Mouse (Mus musculus): ENCODE results near the gene Nek4. TPM values are rescaled to one million over a fixed set of nuclear protein-coding genes. Genes with fewer than 3 reads are reported as not detected.

Gene Nek4
- polyA plus RNA-seq, 1 experiment, result 6.1 TPM

DNA sequence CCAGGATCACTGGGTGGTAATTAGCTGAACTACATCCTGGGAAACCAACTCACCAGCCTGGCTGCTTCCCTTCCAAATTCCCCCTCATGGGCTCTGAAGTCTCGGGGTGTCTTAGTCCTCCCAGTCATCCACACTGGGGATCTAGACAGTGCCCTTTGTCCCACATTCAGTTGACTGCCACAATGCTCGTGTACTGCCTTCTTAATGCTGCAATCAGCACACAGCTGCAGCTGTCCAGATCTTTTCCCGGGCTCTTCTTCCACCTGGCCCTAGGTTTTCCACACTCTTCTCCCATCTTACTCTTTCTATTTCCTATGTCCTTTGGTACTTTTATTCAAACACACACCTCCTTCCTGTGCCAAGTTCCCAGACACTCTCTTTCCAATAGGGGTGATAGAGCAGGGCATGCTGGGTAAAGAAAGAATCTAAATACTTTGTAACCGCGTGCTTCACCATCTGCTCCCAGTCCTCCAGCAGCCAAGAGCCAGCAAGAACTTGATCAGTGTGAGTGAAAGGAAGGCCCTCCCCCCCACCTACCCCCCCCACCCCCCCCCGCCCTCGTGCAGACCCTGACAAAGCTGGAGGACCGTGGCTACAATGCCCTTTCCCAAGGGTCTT, 29.0 kb upstream of the Nek4 start:
- Histone ChIP-seq H3K4me1 (ENCODE audit: control insufficient read depth, insufficient read depth, low read length) (no peaks in the 10 kb centered on the region), H3K4me3 (ENCODE audit: insufficient read depth, low read length) (no peak overlapping the region), H3K27ac (ENCODE audit: insufficient read depth, low read depth, low read length) (no peak overlapping the region)
- TF ChIP-seq POLR2A (IDR thresholded peaks at IDR 0.05; ENCODE audit: borderline replicate concordance, low read depth, low read length), result no peak
- no peak for TF ChIP-seq CTCF (IDR thresholded peaks at IDR 0.05; ENCODE audit: low read depth, low read length)

DNA sequence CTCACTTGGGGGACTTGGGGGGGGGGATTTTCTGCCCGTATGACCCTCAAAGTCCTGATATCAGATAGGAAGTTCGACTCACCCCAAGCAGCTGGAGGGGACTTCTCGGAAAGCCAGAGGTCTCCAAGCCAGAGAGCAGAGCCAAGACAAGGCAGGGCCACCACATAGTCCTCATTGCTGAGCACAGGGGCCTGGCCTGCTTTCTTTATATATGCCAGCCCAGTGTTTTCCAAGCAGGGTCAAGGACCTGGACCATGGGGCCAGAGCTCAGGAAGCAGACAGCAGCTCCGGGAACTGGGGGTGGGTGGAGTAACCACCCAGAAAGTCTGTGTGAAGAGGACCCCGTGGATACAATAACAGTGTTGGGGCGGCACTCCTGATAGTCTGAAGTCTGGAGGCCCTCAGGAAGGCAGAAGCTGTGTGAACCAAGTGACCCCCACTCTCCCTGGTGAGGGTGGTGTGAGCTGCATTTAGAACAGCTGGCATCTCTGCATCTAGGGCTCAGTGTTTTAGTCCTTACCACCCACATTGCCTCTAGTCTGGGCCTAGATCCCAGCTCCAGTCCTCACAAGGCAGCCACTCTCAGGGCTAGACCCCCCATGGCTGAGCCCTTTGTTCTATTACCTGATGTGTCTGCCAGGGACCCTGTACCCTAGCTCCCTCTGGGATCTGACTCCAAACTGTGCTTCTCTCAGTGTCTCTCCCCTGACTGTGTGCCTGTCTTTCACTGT, 27.6 kb upstream of the Nek4 start, which contains the start of gene Itih3:
Gene Itih3, minus strand, starts transcription at position 386 of the 731 bp plus-strand sequence.
- H3K4me3 ChIP-seq (ENCODE audit: insufficient read depth, low read length), result no peak within 1 kb of the TSS
- no peaks in the 10 kb centered on the region for H3K4me1 ChIP-seq (ENCODE audit: control insufficient read depth, insufficient read depth, low read length)
- TF ChIP-seq POLR2A (IDR thresholded peaks at IDR 0.05; ENCODE audit: borderline replicate concordance, low read depth, low read length) (no peak), CTCF (IDR thresholded peaks at IDR 0.05; ENCODE audit: low read depth, low read length) (no peak)
- no peak within 1 kb of the TSS for H3K27ac ChIP-seq (ENCODE audit: insufficient read depth, low read depth, low read length)

DNA sequence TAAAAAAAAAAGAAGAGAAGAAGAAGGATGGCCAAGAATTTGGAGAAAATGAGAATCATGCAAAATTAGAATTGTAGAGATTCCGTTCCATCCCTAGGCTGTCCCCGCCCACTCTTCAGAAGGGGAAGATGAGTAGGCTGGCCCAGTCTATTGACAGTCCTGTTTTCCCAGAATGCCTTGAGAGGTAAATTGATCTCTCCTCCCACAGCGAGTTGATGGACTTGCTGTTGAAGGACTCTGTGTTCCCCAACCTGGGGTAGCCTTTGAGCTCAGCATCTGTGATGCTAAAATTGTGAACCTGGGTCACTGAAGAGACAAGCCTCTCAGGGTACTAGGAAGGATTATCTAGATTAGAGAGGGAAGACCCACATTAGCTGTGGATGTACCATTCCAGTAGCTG, 25.7 kb upstream of the Nek4 start:
- no peak overlapping the region for H3K27ac ChIP-seq (ENCODE audit: insufficient read depth, low read depth, low read length)
- H3K4me1 ChIP-seq (ENCODE audit: control insufficient read depth, insufficient read depth, low read length), result no peaks in the 10 kb centered on the region
- TF ChIP-seq POLR2A (IDR thresholded peaks at IDR 0.05; ENCODE audit: borderline replicate concordance, low read depth, low read length) (no peak), CTCF (IDR thresholded peaks at IDR 0.05; ENCODE audit: low read depth, low read length) (no peak)
- H3K4me3 ChIP-seq (ENCODE audit: insufficient read depth, low read length), result no peak overlapping the region

DNA sequence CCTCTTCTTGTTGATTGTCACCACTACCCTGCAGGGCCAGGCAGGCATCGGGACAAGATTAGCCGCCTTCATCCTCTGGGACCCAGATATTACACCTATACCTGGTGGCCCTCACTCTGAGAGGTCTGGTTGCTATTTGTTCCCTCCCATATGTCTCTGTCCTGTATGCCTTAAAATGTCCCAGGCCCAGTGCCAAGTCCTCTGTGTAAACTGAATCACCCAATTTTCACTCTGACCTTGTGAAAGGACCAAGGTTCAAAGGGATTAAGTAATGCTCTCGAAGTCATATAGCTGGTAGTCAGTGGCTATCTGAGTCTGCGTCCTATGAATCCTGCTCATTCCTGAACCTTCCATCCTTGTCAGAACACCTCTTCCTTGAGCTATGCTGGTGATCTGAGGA, 20.8 kb upstream of the Nek4 start:
- Histone ChIP-seq H3K4me3 (ENCODE audit: insufficient read depth, low read length) (no peak overlapping the region), H3K27ac (ENCODE audit: insufficient read depth, low read depth, low read length) (no peak overlapping the region), H3K4me1 (ENCODE audit: control insufficient read depth, insufficient read depth, low read length) (peaks cover 17% of the 10 kb centered on the region)
- TF ChIP-seq CTCF (IDR thresholded peaks at IDR 0.05; ENCODE audit: low read depth, low read length) (no peak), POLR2A (IDR thresholded peaks at IDR 0.05; ENCODE audit: borderline replicate concordance, low read depth, low read length) (no peak)

DNA sequence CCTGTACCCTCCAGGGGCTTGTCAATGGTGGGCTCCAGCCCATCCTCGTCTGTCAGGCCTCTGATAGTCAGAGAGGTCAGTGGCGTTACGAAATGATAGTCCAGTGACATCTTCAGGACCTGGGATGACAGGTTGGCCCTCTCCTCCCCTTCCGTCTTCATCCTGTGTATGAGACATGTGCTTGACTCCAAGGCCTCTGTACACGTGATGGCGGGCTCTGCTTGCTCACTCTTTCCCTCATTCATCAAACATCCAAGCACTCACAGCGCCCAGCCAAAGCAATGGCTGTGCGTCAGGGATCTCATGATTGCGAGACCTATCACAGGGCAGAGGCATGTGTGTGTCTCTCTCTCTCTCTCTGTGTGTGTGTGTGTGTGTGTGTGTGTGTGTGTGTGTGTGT, 17.8 kb upstream of the Nek4 start:
- Histone ChIP-seq H3K4me1 (ENCODE audit: control insufficient read depth, insufficient read depth, low read length) (peaks cover 17% of the 10 kb centered on the region), H3K4me3 (ENCODE audit: insufficient read depth, low read length) (no peak overlapping the region), H3K27ac (ENCODE audit: insufficient read depth, low read depth, low read length) (no peak overlapping the region)
- no peak for TF ChIP-seq CTCF (IDR thresholded peaks at IDR 0.05; ENCODE audit: low read depth, low read length)
- TF ChIP-seq POLR2A (IDR thresholded peaks at IDR 0.05; ENCODE audit: borderline replicate concordance, low read depth, low read length), result no peak

DNA sequence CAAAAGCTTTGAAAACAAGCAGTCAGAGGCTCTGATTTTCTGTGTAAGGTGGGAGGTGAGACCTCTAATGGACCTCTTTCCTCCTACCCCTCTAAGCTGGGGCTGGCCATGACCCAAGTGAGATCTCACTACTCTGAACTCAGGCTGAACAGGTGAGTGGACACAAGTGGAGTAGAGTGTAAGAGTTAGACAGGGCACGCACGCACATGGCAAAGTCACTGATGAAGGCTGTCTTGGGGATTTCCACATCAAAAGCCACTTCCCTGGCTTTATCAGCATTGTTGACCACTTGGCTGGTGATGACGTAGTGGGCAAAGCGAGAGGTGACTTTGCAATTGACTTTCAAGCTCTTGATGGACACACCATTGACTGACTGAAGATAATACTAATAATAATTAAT, 8.9 kb upstream of the Nek4 start:
- H3K4me3 ChIP-seq (ENCODE audit: insufficient read depth, low read length), result no peak overlapping the region
- H3K27ac ChIP-seq (ENCODE audit: insufficient read depth, low read depth, low read length), result no peak overlapping the region
- TF ChIP-seq CTCF (IDR thresholded peaks at IDR 0.05; ENCODE audit: low read depth, low read length), result no peak
- TF ChIP-seq POLR2A (IDR thresholded peaks at IDR 0.05; ENCODE audit: borderline replicate concordance, low read depth, low read length), result no peak
- H3K4me1 ChIP-seq (ENCODE audit: control insufficient read depth, insufficient read depth, low read length), result peaks cover 36% of the 10 kb centered on the region

DNA sequence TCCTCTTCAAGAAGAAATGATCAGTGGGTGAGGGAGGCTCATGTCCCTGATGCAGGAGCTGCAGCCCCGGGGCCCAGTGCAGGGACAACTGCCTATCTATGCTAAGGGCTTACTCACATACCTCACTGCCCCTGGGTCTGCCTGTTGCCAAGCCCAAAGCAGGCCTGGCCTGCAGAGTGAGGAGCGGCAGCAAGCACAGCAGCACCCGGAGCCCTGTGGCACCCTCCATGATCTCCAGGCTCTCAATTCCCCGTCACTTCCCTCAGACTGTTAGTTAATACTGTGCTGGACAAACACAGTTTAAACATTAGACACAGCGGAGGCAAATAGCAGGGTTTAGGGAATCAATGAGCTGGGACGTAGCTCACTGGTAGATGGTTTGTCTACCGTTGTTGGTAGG, 8.1 kb upstream of the Nek4 start, which contains the start of gene Itih1:
Gene Itih1, minus strand, starts transcription at position 252 of the 400 bp plus-strand sequence.
- Histone ChIP-seq H3K4me3 (ENCODE audit: insufficient read depth, low read length) (no peak within 1 kb of the TSS), H3K4me1 (ENCODE audit: control insufficient read depth, insufficient read depth, low read length) (peaks cover 36% of the 10 kb centered on the region), H3K27ac (ENCODE audit: insufficient read depth, low read depth, low read length) (peak within 1 kb of the TSS; percentile 79)
- TF ChIP-seq CTCF (IDR thresholded peaks at IDR 0.05; ENCODE audit: low read depth, low read length) (no peak), POLR2A (IDR thresholded peaks at IDR 0.05; ENCODE audit: borderline replicate concordance, low read depth, low read length) (no peak)

DNA sequence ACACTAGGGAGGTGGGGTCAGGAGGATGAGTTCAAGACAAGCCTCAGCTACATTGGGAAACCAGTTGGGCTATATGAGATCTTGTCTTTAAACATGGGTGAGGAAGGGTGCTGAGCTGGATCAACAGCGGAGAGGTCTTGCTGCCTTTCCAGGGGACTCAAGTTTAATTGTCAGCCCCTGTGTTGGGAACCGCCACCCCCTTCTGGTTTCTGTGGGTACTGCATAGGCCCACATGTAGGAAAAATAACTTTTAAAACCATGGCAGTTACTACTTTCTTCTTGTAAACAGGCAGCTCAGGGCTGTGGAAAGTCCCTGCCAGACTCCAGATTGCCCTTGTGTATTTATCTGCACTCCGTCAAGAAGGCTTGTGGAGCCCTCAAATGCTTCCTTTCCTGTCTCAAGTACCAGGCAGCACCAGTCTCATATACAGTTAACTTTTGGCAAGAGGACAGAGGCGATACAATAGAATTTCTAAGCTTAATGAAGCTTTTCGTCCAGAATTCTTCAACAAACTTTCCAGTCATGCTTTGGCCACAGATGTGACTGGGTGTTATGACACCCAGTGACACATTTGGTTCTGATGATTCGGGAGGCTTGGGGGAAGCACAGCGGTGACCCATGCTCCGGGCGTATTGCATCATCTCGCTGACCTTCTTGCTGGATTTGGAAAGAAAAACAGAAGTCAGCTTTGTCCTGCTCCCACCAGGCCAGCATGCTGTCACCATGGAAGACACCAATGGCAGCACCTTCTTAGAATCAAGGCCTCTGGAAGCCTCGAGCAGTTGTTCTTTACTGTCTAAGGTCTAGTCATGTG, 7.1 kb upstream of the Nek4 start:
- no peak overlapping the region for H3K4me3 ChIP-seq (ENCODE audit: insufficient read depth, low read length)
- peaks cover 36% of the 10 kb centered on the region for H3K4me1 ChIP-seq (ENCODE audit: control insufficient read depth, insufficient read depth, low read length)
- peak overlapping the region; percentile 79 for H3K27ac ChIP-seq (ENCODE audit: insufficient read depth, low read depth, low read length)
- TF ChIP-seq CTCF (IDR thresholded peaks at IDR 0.05; ENCODE audit: low read depth, low read length) (peak; percentile 89), POLR2A (IDR thresholded peaks at IDR 0.05; ENCODE audit: borderline replicate concordance, low read depth, low read length) (no peak)

DNA sequence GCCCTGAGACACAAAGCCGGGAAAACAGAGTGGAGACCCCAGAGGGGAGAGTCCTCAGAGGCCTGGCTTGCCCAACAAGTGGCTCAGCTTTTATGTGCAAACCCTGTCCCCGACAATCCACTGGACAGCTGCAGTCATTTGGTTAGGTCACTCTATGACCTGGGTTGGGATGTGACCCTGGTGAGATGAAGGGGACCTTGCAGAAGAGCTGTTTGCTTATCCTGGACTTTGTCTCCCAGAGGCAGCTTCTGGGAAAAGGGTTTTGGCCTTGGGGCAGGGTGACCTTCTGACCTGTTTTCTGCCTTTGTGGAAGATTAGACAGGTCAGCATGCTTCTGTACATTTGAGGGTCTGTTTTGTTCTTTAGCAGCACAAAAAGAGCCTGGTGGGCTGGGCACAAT, 6.4 kb upstream of the Nek4 start:
- Histone ChIP-seq H3K4me1 (ENCODE audit: control insufficient read depth, insufficient read depth, low read length) (peaks cover 36% of the 10 kb centered on the region), H3K27ac (ENCODE audit: insufficient read depth, low read depth, low read length) (peak overlapping the region; percentile 70), H3K4me3 (ENCODE audit: insufficient read depth, low read length) (no peak overlapping the region)
- TF ChIP-seq CTCF (IDR thresholded peaks at IDR 0.05; ENCODE audit: low read depth, low read length) (no peak), POLR2A (IDR thresholded peaks at IDR 0.05; ENCODE audit: borderline replicate concordance, low read depth, low read length) (no peak)
